In genomic region chr11:60152339-60152738, GRCm38 (mm10) we compare ENCODE assay signal across 22 mouse cellular contexts. TPM values are rescaled to one million over a fixed set of nuclear protein-coding genes. Genes with fewer than 3 reads are reported as not detected.
DNase-seq lines count a peak whose midpoint lies in the region; ATAC-seq and TF ChIP-seq lines count a peak whose summit lies in the region.
"Had no signal": no experiment of that assay in that cellular context is flagged by ENCODE, and none has a peak within 500 bp of the region (broad histone marks: within the 10 kb centered on the region; RNA-seq: fewer than 3 reads in every experiment).

No protein-coding gene starts in this region.

- peaks cover 39% of the 10 kb centered on the region for H3K36me3 ChIP-seq in forebrain, embryonic 12.5 days (replicated peaks)
- H3K36me3 ChIP-seq in forebrain, postnatal 0 days (ENCODE audit: insufficient read depth) = peaks cover 3% of the 10 kb centered on the region; the same call in 1 of the 2 replicates
- peaks cover 36% of the 10 kb centered on the region for H3K36me3 ChIP-seq in neural tube, embryonic 13.5 days
- no peaks in the 10 kb centered on the region for H3K36me3 ChIP-seq in hindbrain, embryonic 16.5 days (ENCODE audit: control insufficient read depth, insufficient read depth, low read length)

- TF ChIP-seq CTCF in forebrain, postnatal 0 days (IDR thresholded peaks at IDR 0.05; ENCODE audit: low read depth) = no peak

- no peak overlapping the region for H3K4me3 ChIP-seq in forebrain, embryonic 12.5 days (replicated peaks)
- no peak overlapping the region for H3K4me3 ChIP-seq in forebrain, postnatal 0 days (ENCODE audit: low read depth, low read length)
- no peak overlapping the region for H3K4me3 ChIP-seq in neural tube, embryonic 13.5 days
- H3K4me3 ChIP-seq in hindbrain, embryonic 16.5 days (ENCODE audit: low read length) = no peak overlapping the region
- H3K4me3 ChIP-seq: embryonic facial prominence, embryonic 12.5 days; forebrain, embryonic 10.5 days; forebrain, embryonic 13.5 days; forebrain, embryonic 15.5 days had no signal

- no peaks in the 10 kb centered on the region for H3K27me3 ChIP-seq in forebrain, embryonic 12.5 days
- H3K27me3 ChIP-seq in forebrain, postnatal 0 days (ENCODE audit: insufficient read depth, low read length) = no peaks in the 10 kb centered on the region
- no peaks in the 10 kb centered on the region for H3K27me3 ChIP-seq in neural tube, embryonic 13.5 days
- no peaks in the 10 kb centered on the region for H3K27me3 ChIP-seq in hindbrain, embryonic 16.5 days (replicated peaks; ENCODE audit: control insufficient read depth, insufficient read depth, low read length)
- H3K27me3 ChIP-seq: embryonic facial prominence, embryonic 12.5 days; forebrain, embryonic 13.5 days; forebrain, embryonic 15.5 days; Patski had no signal

- 92% methylated on average over 1 of the region's 1 CpGs for WGBS in forebrain, embryonic 12.5 days
- WGBS in forebrain, postnatal 0 days = 62% methylated on average over 1 of the region's 1 CpGs
- 87% methylated on average over 1 of the region's 1 CpGs for WGBS in neural tube, embryonic 13.5 days
- WGBS in hindbrain, embryonic 16.5 days = 92% methylated on average over 1 of the region's 1 CpGs

- H3K9me3 ChIP-seq in forebrain, embryonic 12.5 days = no peaks in the 10 kb centered on the region
- H3K9me3 ChIP-seq in forebrain, postnatal 0 days (ENCODE audit: low read length) = no peaks in the 10 kb centered on the region
- H3K9me3 ChIP-seq in neural tube, embryonic 13.5 days = no peaks in the 10 kb centered on the region
- no peaks in the 10 kb centered on the region for H3K9me3 ChIP-seq in hindbrain, embryonic 16.5 days (ENCODE audit: control insufficient read depth, low read length)
- H3K9me3 ChIP-seq: embryonic facial prominence, embryonic 12.5 days; forebrain, embryonic 10.5 days; forebrain, embryonic 13.5 days; forebrain, embryonic 15.5 days had no signal

- no peak for ATAC-seq in forebrain, embryonic 12.5 days (ENCODE audit: low FRiP score)
- no peak for ATAC-seq in forebrain, postnatal 0 days
- ATAC-seq in neural tube, embryonic 13.5 days (ENCODE audit: low read depth) = no peak
- peak; percentile 37; the same call in 1 of the 2 replicates for ATAC-seq in erythroid progenitor cell, adult 5-6 weeks (replicated peaks; ENCODE audit: low FRiP score, poor library complexity, severe bottlenecking)
- peak; percentile 38 for ATAC-seq in megakaryocyte-erythroid progenitor cell, adult 5-6 weeks (replicated peaks; ENCODE audit: low FRiP score, low TSS enrichment, poor library complexity, severe bottlenecking)
- no peak for ATAC-seq in hindbrain, embryonic 16.5 days
- ATAC-seq: activated CD4-positive, CD25-positive, alpha-beta regulatory T cell, adult 4 months; forebrain, embryonic 13.5 days; forebrain, embryonic 15.5 days; Patski had no signal

- H3K27ac ChIP-seq in forebrain, embryonic 12.5 days = peak overlapping the region; percentile 38; the same call in 1 of the 2 replicates
- H3K27ac ChIP-seq in forebrain, postnatal 0 days (ENCODE audit: low read depth, low read length) = no peak overlapping the region
- 0 out of 2 replicates have a peak overlapping the region, but pooled peaks have one; percentile 9 for H3K27ac ChIP-seq in neural tube, embryonic 13.5 days (replicated peaks)
- H3K27ac ChIP-seq in hindbrain, embryonic 16.5 days (ENCODE audit: low read depth, low read length) = no peak overlapping the region
- H3K27ac ChIP-seq: embryonic facial prominence, embryonic 12.5 days; forebrain, embryonic 10.5 days; forebrain, embryonic 13.5 days; forebrain, embryonic 15.5 days had no signal

- no peak overlapping the region for H3K4me2 ChIP-seq in forebrain, embryonic 12.5 days
- no peak overlapping the region for H3K4me2 ChIP-seq in forebrain, postnatal 0 days (ENCODE audit: low read depth)
- H3K4me2 ChIP-seq in neural tube, embryonic 13.5 days = no peak overlapping the region
- no peak overlapping the region for H3K4me2 ChIP-seq in hindbrain, embryonic 16.5 days (ENCODE audit: low read length)
- H3K4me2 ChIP-seq: embryonic facial prominence, embryonic 12.5 days; forebrain, embryonic 13.5 days; forebrain, embryonic 15.5 days had no signal

- no peak for DNase-seq in forebrain, postnatal 0 days
- no peak for DNase-seq in neural tube, embryonic 10.5 days (ENCODE audit: extremely low spot score, low spot score)
- DNase-seq in spleen, postnatal 14 days (ENCODE audit: low spot score in 2 of 2) = no peak
- DNase-seq: adrenal gland, adult 8-10 months; adrenal gland, postnatal 14 days; adrenal gland, postnatal 36 days; cerebellum, adult 11-12 months; cerebellum, adult 2 months; cerebellum, adult 9-10 months; cerebellum, postnatal 10 days; cerebellum, postnatal 25 days had no signal

- H3K9ac ChIP-seq in forebrain, embryonic 12.5 days = no peak overlapping the region
- no peak overlapping the region for H3K9ac ChIP-seq in forebrain, postnatal 0 days
- H3K9ac ChIP-seq in neural tube, embryonic 13.5 days = no peak overlapping the region
- H3K9ac ChIP-seq in hindbrain, embryonic 16.5 days (ENCODE audit: low read depth, low read length) = no peak overlapping the region
- H3K9ac ChIP-seq: embryonic facial prominence, embryonic 12.5 days; forebrain, embryonic 13.5 days; forebrain, embryonic 15.5 days had no signal

- peaks cover 28% of the 10 kb centered on the region for H3K4me1 ChIP-seq in forebrain, embryonic 12.5 days
- H3K4me1 ChIP-seq in forebrain, postnatal 0 days (ENCODE audit: insufficient read depth) = no peaks in the 10 kb centered on the region
- peaks cover 63% of the 10 kb centered on the region for H3K4me1 ChIP-seq in neural tube, embryonic 13.5 days (replicated peaks)
- H3K4me1 ChIP-seq in hindbrain, embryonic 16.5 days (ENCODE audit: control insufficient read depth, insufficient read depth, low read depth, low read length) = peaks cover 23% of the 10 kb centered on the region
- H3K4me1 ChIP-seq: embryonic facial prominence, embryonic 12.5 days had no signal

RNA-seq across cellular contexts. Expression of gene Rai1, which starts 47.5 kb away (rescaled TPM):
- polyA plus RNA-seq in forebrain, embryonic 12.5 days (2016; fragmentation: Nextera tagmentation; extraction: Ambion mirVana) = 34.2 and 35.1 TPM in 2 replicates
- total RNA-seq in forebrain, postnatal 0 days (2014; rRNA removed) = 50.9 and 60.7 TPM in 2 replicates
- polyA plus RNA-seq in forebrain, postnatal 0 days (2015; fragmentation: Nextera tagmentation; extraction: Ambion mirVana) = 16.6 and 21.2 TPM in 2 replicates
- polyA plus RNA-seq in neural tube, embryonic 13.5 days (2015; fragmentation: Nextera tagmentation; extraction: Ambion mirVana) = 29.9 and 30.0 TPM in 2 replicates
- total RNA-seq in erythroid progenitor cell, adult 5-6 weeks (2015; ENCODE audit: low replicate concordance) = 5.8 and 7.1 TPM in 2 replicates
- total RNA-seq in erythroid progenitor cell, adult 5-6 weeks (2017; ENCODE audit: low replicate concordance) = 0.77 and 3.0 TPM in 2 replicates
- 55.9 and 58.6 TPM in 2 replicates for total RNA-seq in megakaryocyte-erythroid progenitor cell, adult 5-6 weeks (2014; fragmentation: Nextera tagmentation)
- 5.9 and 8.3 TPM in 2 replicates for total RNA-seq in megakaryocyte-erythroid progenitor cell, adult 5-6 weeks (2017)
- polyA plus RNA-seq in hindbrain, embryonic 16.5 days (2015; fragmentation: Nextera tagmentation; extraction: Ambion mirVana) = 24.3 and 28.0 TPM in 2 replicates

Comparison
In these comparisons a context has a peak if more than half of its experiments do, and no peak if none do; other contexts are left out.
1. H3K27ac ChIP-seq: peak in forebrain, embryonic 12.5 days (single experiment) and neural tube, embryonic 13.5 days (single experiment); none in forebrain, postnatal 0 days (single experiment) and hindbrain, embryonic 16.5 days (single experiment).
2. ATAC-seq: peak in erythroid progenitor cell, adult 5-6 weeks (single experiment) and megakaryocyte-erythroid progenitor cell, adult 5-6 weeks (single experiment); none in forebrain, embryonic 12.5 days (single experiment), forebrain, postnatal 0 days (single experiment), neural tube, embryonic 13.5 days (single experiment) and hindbrain, embryonic 16.5 days (single experiment).